Mouse (Mus musculus): ENCODE measurements around the gene Sf3a1. TPM values are rescaled to one million over a fixed set of nuclear protein-coding genes. Genes with fewer than 3 reads are reported as not detected.
A peak's percentile ranks its signal among the peaks of the same experiment; 100 is the strongest.
"Not testable (repeated sequence)": the region's sequence is repeated elsewhere in the genome, so short reads cannot be mapped to it uniquely, and the experiment has no call there.

The Sf3a1 gene
- polyA plus RNA-seq, 1 experiment from 2014 or later: 44.8 TPM

DNA sequence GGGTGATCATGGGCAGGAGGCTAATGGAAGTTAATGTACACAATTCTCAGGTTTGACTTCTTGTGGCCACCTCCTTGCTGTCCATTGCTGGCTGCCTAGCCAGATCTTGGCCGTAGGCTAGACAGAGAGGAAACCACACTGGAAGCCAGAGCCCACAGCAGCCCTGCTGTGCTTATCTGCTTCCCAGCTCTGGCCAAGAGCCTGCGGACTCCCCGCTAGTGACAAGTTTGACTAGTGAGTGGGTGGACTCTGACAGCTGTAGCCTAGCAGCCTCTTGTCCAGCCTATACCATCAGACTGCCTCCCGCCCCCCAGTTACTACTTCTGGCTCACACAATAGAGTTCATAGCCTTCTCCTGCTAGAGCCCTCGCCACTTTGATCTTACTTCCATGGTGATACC lies 40.5 kb upstream of the Sf3a1 start:
- WGBS: 39% methylated on average over 5 of the region's 5 CpGs
- ATAC-seq (ENCODE audit: borderline replicate concordance, extremely low read depth, low FRiP score, low TSS enrichment): no peak
- Histone ChIP-seq H3K27ac (no peak overlapping the region), H3K27me3 (peaks cover 28% of the 10 kb centered on the region; the same call in 1 of the 2 replicates), H3K4me1 (peaks cover 27% of the 10 kb centered on the region), H3K4me3 (no peak overlapping the region), H3K9me3 (no peaks in the 10 kb centered on the region), H3K4me2 (no peak overlapping the region), H3K36me3 (no peaks in the 10 kb centered on the region), H3K9ac (no peak overlapping the region)

GRCm38 (mm10) chr11:4121691-4122090 lies 38.5 kb upstream of the Sf3a1 start:
- 71% methylated on average over 3 of the region's 3 CpGs for WGBS
- peaks cover 22% of the 10 kb centered on the region for H3K4me1 ChIP-seq
- H3K9ac ChIP-seq: no peak overlapping the region
- H3K36me3 ChIP-seq: no peaks in the 10 kb centered on the region
- H3K27me3 ChIP-seq: peaks cover 20% of the 10 kb centered on the region; the same call in 1 of the 2 replicates
- H3K4me3 ChIP-seq: no peak overlapping the region
- H3K9me3 ChIP-seq: no peaks in the 10 kb centered on the region
- ATAC-seq (ENCODE audit: borderline replicate concordance, extremely low read depth, low FRiP score, low TSS enrichment): no peak
- no peak overlapping the region for H3K27ac ChIP-seq
- H3K4me2 ChIP-seq: no peak overlapping the region

GRCm38 (mm10) chr11:4122226-4122625 lies 37.9 kb upstream of the Sf3a1 start:
- no peak for ATAC-seq (ENCODE audit: borderline replicate concordance, extremely low read depth, low FRiP score, low TSS enrichment)
- Histone ChIP-seq H3K36me3 (no peaks in the 10 kb centered on the region), H3K27me3 (peaks cover 15% of the 10 kb centered on the region; the same call in 1 of the 2 replicates), H3K9me3 (no peaks in the 10 kb centered on the region), H3K9ac (no peak overlapping the region), H3K4me2 (no peak overlapping the region), H3K27ac (no peak overlapping the region), H3K4me3 (no peak overlapping the region), H3K4me1 (peaks cover 21% of the 10 kb centered on the region)
- WGBS: 62% methylated on average over 5 of the region's 5 CpGs

DNA sequence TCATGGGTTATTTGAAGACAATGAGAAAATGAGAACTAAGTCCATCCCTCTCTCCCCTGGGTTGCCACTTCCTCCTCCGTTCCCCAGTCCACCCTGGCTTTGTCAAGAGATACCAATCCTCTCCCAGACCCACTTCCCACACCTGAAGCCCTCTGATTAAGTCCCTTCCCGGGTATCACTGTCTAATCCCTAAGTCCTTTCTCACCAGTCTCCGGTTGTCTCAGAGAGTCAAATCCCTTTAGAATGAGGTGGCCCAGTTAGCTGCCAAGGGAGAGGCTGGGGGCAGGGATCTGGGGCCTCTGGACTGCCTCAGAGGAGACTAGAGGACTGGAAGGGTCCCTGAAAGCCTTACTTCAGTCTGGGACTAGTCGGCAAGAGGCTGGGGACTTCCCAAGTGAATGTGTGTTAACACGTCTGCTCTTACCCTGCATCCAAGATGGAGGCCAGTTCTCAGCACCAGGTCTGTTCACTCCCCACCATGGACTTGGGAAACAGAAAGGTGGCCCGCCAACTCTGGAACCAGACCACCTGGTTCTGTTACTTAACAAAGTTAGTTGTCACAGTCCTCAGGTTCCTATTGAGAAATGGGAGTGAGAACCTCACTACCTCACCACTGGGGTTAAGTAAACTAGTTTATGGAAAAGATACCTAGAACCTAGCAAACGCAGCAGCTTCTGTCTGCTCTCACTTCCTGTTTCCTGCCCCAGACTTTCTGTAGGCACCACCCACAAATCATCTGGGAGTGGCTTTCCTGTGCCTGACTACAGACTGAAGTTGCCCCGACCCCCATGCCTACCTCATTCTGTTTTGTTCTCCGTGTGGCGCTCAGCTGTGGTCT lies 37.2 kb upstream of the Sf3a1 start, which contains the start of gene Sec14l2:
TSS of gene Sec14l2 (minus strand) at position 674 of the 838 bp plus-strand sequence.
- no peak for ATAC-seq (ENCODE audit: borderline replicate concordance, extremely low read depth, low FRiP score, low TSS enrichment)
- H3K27me3 ChIP-seq: peaks cover 9% of the 10 kb centered on the region; the same call in 1 of the 2 replicates
- no peaks in the 10 kb centered on the region for H3K36me3 ChIP-seq
- 65% methylated on average over 10 of the region's 10 CpGs for WGBS
- no peak within 1 kb of the TSS for H3K4me2 ChIP-seq
- no peak within 1 kb of the TSS for H3K9ac ChIP-seq
- no peaks in the 10 kb centered on the region for H3K9me3 ChIP-seq
- H3K4me1 ChIP-seq: peaks cover 14% of the 10 kb centered on the region
- H3K27ac ChIP-seq: no peak within 1 kb of the TSS
- H3K4me3 ChIP-seq: no peak within 1 kb of the TSS

DNA sequence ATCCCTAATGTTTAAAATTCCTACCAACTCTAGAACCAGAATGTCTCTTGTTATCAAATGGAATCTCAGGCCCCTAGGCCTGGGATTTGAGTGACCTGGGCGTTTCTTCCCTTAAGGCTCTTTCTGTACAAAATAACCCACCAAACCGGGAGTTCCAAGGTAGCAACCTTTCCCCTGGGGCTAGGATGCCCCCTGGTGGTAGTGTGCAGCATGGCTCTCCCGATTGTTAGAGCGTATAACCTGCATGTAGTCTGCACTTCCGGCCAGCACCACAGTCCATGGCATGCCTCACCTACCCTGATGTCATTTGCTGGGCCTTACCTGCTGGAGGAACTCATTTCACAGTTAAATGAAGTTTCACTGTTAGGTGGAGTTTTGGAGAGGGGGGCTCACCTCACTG lies 36.2 kb upstream of the Sf3a1 start:
- no peak overlapping the region for H3K9ac ChIP-seq
- ATAC-seq (ENCODE audit: borderline replicate concordance, extremely low read depth, low FRiP score, low TSS enrichment): no peak
- no peak overlapping the region for H3K4me2 ChIP-seq
- no peak overlapping the region for H3K27ac ChIP-seq
- no peaks in the 10 kb centered on the region for H3K36me3 ChIP-seq
- WGBS: 57% methylated on average over 5 of the region's 5 CpGs
- no peaks in the 10 kb centered on the region for H3K9me3 ChIP-seq
- H3K4me3 ChIP-seq: no peak overlapping the region
- peaks cover 7% of the 10 kb centered on the region; the same call in 1 of the 2 replicates for H3K27me3 ChIP-seq
- H3K4me1 ChIP-seq: peaks cover 7% of the 10 kb centered on the region

GRCm38 (mm10) chr11:4127059-4127458 lies 33.1 kb upstream of the Sf3a1 start:
- Histone ChIP-seq H3K36me3 (no peaks in the 10 kb centered on the region), H3K4me3 (no peak overlapping the region), H3K4me1 (no peaks in the 10 kb centered on the region), H3K9ac (no peak overlapping the region), H3K27me3 (no peaks in the 10 kb centered on the region), H3K9me3 (no peaks in the 10 kb centered on the region), H3K4me2 (no peak overlapping the region), H3K27ac (no peak overlapping the region)
- no peak for ATAC-seq (ENCODE audit: borderline replicate concordance, extremely low read depth, low FRiP score, low TSS enrichment)
- 86% methylated on average over 1 of the region's 1 CpGs for WGBS

- H3K27me3 ChIP-seq; H3K4me3 ChIP-seq; H3K9ac ChIP-seq; H3K9me3 ChIP-seq; H3K36me3 ChIP-seq; ATAC-seq (ENCODE audit: borderline replicate concordance, extremely low read depth, low FRiP score, low TSS enrichment); H3K4me1 ChIP-seq; H3K27ac ChIP-seq; H3K4me2 ChIP-seq: not testable (repeated sequence)
- WGBS: 86% methylated on average over 4 of the region's 4 CpGs
Measured at GRCm38 (mm10) chr11:4128461-4128860, 31.7 kb upstream of the Sf3a1 start.

DNA sequence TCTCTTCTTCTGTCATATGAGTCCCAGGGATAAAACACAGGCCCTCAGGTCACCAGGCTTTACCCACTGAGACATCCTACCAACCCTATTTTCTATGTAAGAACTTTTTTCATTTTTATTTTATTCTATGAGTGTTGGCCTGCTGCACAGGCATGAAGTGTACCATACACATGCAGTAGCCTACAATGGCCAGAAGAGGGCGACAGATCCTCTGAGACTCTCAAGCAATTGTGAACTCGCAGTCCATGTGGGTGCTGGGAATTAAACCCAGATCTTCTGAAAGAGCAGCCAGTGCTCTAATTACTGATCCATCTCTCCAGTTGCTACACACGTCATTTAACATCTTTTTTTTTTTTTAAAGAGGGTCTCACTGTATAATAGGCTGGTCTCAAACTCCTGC lies 26.7 kb upstream of the Sf3a1 start:
- no peak overlapping the region for H3K9ac ChIP-seq
- no peak overlapping the region for H3K4me2 ChIP-seq
- H3K27ac ChIP-seq: no peak overlapping the region
- H3K4me3 ChIP-seq: no peak overlapping the region
- 0 out of 2 replicates have a peak, but pooled peaks cover 4% of the 10 kb centered on the region for H3K36me3 ChIP-seq
- no peaks in the 10 kb centered on the region for H3K9me3 ChIP-seq
- 43% methylated on average over 3 of the region's 3 CpGs for WGBS
- H3K4me1 ChIP-seq: peaks cover 9% of the 10 kb centered on the region
- no peaks in the 10 kb centered on the region for H3K27me3 ChIP-seq
- no peak for ATAC-seq (ENCODE audit: borderline replicate concordance, extremely low read depth, low FRiP score, low TSS enrichment)

- ATAC-seq (ENCODE audit: borderline replicate concordance, extremely low read depth, low FRiP score, low TSS enrichment): no peak
- no peak overlapping the region for H3K4me2 ChIP-seq
- H3K36me3 ChIP-seq: peaks cover 11% of the 10 kb centered on the region
- H3K4me3 ChIP-seq: no peak overlapping the region
- H3K27ac ChIP-seq: no peak overlapping the region
- WGBS: 47% methylated on average over 6 of the region's 6 CpGs
- peaks cover 9% of the 10 kb centered on the region for H3K4me1 ChIP-seq
- no peak overlapping the region for H3K9ac ChIP-seq
- no peaks in the 10 kb centered on the region for H3K9me3 ChIP-seq
- H3K27me3 ChIP-seq: no peaks in the 10 kb centered on the region
Measured at GRCm38 (mm10) chr11:4134400-4134799, 25.8 kb upstream of the Sf3a1 start.

GRCm38 (mm10) chr11:4134986-4135935 lies 24.9 kb upstream of the Sf3a1 start, which contains the start of gene Rnf215:
Rnf215 (plus strand) TSS chr11:4135202.
- H3K9me3 ChIP-seq: no peaks in the 10 kb centered on the region
- WGBS: 2% methylated on average over 65 of the region's 66 CpGs
- H3K27ac ChIP-seq: peak within 1 kb of the TSS; percentile 80

DNA sequence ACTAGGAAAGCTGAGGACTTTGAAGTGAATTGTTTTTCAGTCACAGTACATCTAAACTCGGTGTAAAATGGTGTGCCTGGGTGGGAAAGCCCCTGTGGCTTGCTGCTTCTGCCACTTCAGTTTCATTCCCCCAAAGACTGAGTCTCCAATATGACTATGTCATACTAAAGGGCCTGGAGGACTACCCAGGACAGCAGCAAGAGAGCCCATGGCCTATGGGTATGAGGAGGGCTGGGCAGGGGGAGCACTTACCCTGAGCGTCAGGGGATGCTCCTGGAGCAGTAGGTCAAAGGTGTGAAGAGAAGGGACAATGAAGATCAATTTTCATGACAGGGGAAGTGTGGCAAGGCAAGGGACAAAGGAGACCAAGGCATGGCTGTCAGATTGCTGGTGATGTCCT lies 21.2 kb upstream of the Sf3a1 start:
- Histone ChIP-seq H3K4me2 (no peak overlapping the region), H3K36me3 (peaks cover 54% of the 10 kb centered on the region), H3K4me1 (peaks cover 15% of the 10 kb centered on the region), H3K27me3 (no peaks in the 10 kb centered on the region), H3K27ac (no peak overlapping the region), H3K4me3 (no peak overlapping the region), H3K9me3 (no peaks in the 10 kb centered on the region), H3K9ac (no peak overlapping the region)
- ATAC-seq (ENCODE audit: borderline replicate concordance, extremely low read depth, low FRiP score, low TSS enrichment): no peak
- WGBS: 68% methylated on average over 2 of the region's 2 CpGs

More at GRCm38 (mm10) chr11:4134986-4135935, 24.9 kb upstream of the Sf3a1 start, which contains the start of gene Rnf215:
- ATAC-seq (ENCODE audit: borderline replicate concordance, extremely low read depth, low FRiP score, low TSS enrichment): peak; percentile 94
- Histone ChIP-seq H3K4me1 (peaks cover 9% of the 10 kb centered on the region), H3K4me2 (peak within 1 kb of the TSS; percentile 88), H3K27me3 (no peaks in the 10 kb centered on the region), H3K36me3 (peaks cover 20% of the 10 kb centered on the region), H3K4me3 (peak within 1 kb of the TSS; percentile 96), H3K9ac (peak within 1 kb of the TSS; percentile 99)

All from lung, embryonic 15.5 days (tissue).